In genomic region chr9:43469215-43469614, GRCm38 (mm10) we compare ENCODE assay signal across 25 mouse cellular contexts.
"Had no signal": no experiment of that assay in that cellular context is flagged by ENCODE, and none has a peak within 500 bp of the region (broad histone marks: within the 10 kb centered on the region; RNA-seq: fewer than 3 reads in every experiment).

No protein-coding gene starts in this region.

- DNase-seq: gastrocnemius, adult 2 months; gastrocnemius, postnatal 10 days; gastrocnemius, postnatal 25 days; heart, adult 18-20 months; heart, postnatal 14 days; heart, postnatal 36 days; kidney, adult 11 months; kidney, adult 2 months; kidney, adult 9 months; kidney, postnatal 14 days; kidney, postnatal 36 days; layer of hippocampus, adult 9-11 months; layer of hippocampus, postnatal 36 days; left cerebral cortex, postnatal 4 days had no signal

- H3K4me3 ChIP-seq: gastrocnemius, adult 2 months; heart, embryonic 13.5 days; heart, embryonic 15.5 days; hindbrain, embryonic 13.5 days; hindbrain, embryonic 15.5 days; kidney, embryonic 15.5 days; limb, embryonic 13.5 days; limb, embryonic 15.5 days; liver, embryonic 12.5 days had no signal

- H3K27ac ChIP-seq: gastrocnemius, adult 2 months; heart, embryonic 13.5 days; heart, embryonic 15.5 days; hindbrain, embryonic 13.5 days; hindbrain, embryonic 15.5 days; hindbrain, postnatal 0 days; kidney, embryonic 15.5 days; kidney, postnatal 0 days; limb, embryonic 13.5 days; limb, embryonic 15.5 days; liver, embryonic 12.5 days; liver, embryonic 14.5 days had no signal
